Mouse (Mus musculus): ENCODE data around the gene Rassf8. TPM values are rescaled to one million over a fixed set of nuclear protein-coding genes. Genes with fewer than 3 reads are reported as not detected.

Rassf8 gene
- polyA plus RNA-seq, 1 experiment = 5.7 TPM

DNA sequence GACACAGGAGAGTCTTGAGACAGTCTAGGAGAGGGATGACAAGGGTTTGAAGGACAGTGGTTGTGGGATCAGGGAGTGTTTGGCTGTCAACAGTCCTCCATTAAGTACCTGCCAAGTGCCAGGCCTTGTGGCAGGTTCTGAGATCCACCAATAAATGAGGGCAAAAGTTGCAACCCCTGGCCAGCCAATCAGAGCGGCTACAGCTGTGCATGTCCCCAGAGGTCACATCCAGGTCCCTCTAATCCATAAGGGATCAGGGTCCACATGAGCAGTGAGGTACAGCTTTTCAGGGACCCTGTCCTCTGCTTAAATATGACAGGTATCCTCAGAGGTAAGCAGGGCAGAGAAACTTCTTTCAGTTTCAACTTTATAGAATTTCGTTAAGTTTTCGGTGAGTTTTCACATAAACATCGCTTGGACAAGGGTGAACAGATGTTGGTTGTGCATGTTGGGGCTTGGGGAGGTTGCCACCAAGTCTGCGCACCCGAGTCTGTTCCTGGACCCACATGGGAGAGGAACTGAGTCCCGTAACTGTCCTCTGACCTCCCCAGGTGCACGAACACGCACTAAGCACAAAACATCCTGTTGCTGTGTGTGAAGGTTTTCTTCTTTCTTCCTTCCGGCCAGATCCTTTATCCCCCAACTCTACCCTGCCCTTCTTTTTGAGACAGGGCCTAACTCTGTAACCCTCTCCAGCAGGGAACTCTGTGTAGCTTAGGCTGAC lies 107.0 kb downstream of the Rassf8 start:
- H3K27ac ChIP-seq (ENCODE audit: insufficient read depth, low read depth, low read length) = no peak overlapping the region
- H3K4me3 ChIP-seq (ENCODE audit: insufficient read depth, low read length) = no peak overlapping the region
- H3K4me1 ChIP-seq (ENCODE audit: control insufficient read depth, insufficient read depth, low read length) = peaks cover 28% of the 10 kb centered on the region
- no peak for TF ChIP-seq CTCF (IDR thresholded peaks at IDR 0.05; ENCODE audit: low read depth, low read length)
- TF ChIP-seq POLR2A (IDR thresholded peaks at IDR 0.05; ENCODE audit: borderline replicate concordance, low read depth, low read length) = no peak

DNA sequence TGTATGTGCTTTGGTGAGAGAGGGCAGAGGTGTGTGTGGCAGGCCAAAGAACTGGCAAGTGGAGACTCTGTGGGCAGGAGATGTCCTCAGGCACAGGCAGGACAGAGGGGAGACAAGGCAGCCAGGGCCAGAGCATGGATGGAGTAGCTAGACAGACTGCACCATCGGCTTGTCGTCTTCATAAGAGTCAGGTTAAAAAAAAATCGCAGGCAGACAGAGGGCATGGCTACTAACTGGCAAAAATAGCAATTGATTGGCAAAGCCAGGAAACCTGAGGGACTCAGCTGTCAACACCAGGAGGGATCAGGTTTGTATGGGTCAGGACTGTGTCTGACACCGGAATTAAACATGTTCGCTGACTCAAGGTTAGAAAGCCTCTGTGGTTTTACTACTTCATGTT lies 108.2 kb downstream of the Rassf8 start:
- Histone ChIP-seq H3K27ac (ENCODE audit: insufficient read depth, low read depth, low read length) (no peak overlapping the region), H3K4me3 (ENCODE audit: insufficient read depth, low read length) (no peak overlapping the region), H3K4me1 (ENCODE audit: control insufficient read depth, insufficient read depth, low read length) (peaks cover 32% of the 10 kb centered on the region)
- TF ChIP-seq POLR2A (IDR thresholded peaks at IDR 0.05; ENCODE audit: borderline replicate concordance, low read depth, low read length) (no peak), CTCF (IDR thresholded peaks at IDR 0.05; ENCODE audit: low read depth, low read length) (no peak)

DNA sequence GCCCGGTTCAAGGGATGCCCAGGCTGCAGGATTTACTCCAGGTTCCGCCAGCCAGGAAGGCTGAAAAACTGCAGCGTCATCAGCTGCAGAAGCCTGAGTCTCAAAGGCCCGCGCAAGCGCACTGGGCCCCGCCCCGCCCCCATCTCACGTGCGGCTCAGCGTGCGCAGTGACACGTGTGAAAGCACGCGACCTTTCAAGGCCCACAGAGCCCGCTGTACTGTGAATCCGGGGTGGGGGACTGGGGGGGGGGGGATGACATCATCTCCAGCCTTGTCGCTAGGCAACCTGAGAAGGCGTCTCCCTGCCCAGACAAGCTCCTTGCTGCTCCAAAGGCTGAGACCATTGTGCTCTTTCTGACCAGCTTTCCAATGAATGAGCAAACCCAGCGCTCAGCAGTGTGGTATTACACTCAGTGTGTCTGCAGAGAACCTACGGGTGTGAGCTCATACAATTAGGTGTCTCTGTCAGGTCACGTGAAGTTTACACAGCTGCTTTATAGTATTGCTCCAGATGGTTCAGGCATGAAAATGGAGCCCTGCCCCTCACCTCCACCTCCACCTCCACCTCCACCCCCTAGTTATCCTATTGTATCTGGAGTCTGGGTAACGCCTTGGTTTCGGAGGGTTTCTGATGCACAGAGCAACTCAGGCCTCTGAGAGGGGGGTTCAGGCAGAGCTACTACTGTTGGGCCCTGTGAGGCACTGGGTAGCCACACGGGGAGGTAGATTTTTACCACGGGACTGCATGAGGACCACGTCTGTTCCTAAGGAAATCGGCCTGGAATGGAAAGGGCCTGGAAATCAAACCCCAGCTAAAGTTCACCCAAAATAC lies 109.4 kb downstream of the Rassf8 start:
- Histone ChIP-seq H3K27ac (ENCODE audit: insufficient read depth, low read depth, low read length) (peak overlapping the region; percentile 50), H3K4me3 (ENCODE audit: insufficient read depth, low read length) (no peak overlapping the region), H3K4me1 (ENCODE audit: control insufficient read depth, insufficient read depth, low read length) (peaks cover 41% of the 10 kb centered on the region)
- TF ChIP-seq CTCF (IDR thresholded peaks at IDR 0.05; ENCODE audit: low read depth, low read length) = no peak
- no peak for TF ChIP-seq POLR2A (IDR thresholded peaks at IDR 0.05; ENCODE audit: borderline replicate concordance, low read depth, low read length)

DNA sequence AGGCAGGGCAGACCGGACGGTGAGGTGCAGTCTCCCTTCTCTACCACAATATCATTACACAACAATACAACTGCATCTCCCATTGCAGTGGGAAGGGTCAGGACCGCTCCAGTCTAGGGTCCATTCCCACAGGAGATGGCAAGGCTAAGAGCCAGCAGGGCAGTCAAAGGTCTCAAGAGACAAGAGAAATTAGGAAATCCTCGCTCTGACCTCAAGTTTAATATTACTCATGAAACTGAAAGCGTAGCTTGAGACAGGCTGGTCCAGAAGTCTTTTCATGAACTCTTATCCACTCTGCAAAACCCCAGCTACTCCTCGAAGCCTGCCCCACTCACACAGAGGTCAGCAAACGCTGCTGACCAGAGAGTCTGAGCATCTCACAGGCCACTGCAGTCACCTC lies 110.9 kb downstream of the Rassf8 start:
- Histone ChIP-seq H3K4me1 (ENCODE audit: control insufficient read depth, insufficient read depth, low read length) (peaks cover 42% of the 10 kb centered on the region), H3K27ac (ENCODE audit: insufficient read depth, low read depth, low read length) (no peak overlapping the region), H3K4me3 (ENCODE audit: insufficient read depth, low read length) (no peak overlapping the region)
- TF ChIP-seq POLR2A (IDR thresholded peaks at IDR 0.05; ENCODE audit: borderline replicate concordance, low read depth, low read length) (no peak), CTCF (IDR thresholded peaks at IDR 0.05; ENCODE audit: low read depth, low read length) (no peak)

DNA sequence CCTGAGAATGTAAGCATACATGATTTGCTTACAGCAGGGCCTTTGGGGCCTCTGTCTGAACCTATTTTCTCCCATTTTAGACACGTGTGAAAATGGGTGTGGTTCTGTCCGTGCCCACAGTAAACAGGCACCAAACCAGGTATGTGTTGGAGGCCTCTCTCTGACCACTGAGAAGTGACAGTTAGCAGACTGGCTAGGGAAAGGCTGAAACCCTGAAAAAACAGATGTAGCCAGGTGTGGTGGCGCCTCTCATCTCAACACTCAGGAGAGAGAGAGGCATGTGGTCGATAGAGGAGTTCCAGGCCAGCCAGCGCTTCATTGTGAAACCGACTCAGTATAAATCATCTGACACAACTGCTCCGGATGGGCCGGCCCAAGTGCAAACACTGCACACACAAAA lies 111.9 kb downstream of the Rassf8 start:
- H3K27ac ChIP-seq (ENCODE audit: insufficient read depth, low read depth, low read length) = no peak overlapping the region
- peaks cover 42% of the 10 kb centered on the region for H3K4me1 ChIP-seq (ENCODE audit: control insufficient read depth, insufficient read depth, low read length)
- TF ChIP-seq POLR2A (IDR thresholded peaks at IDR 0.05; ENCODE audit: borderline replicate concordance, low read depth, low read length) = no peak
- TF ChIP-seq CTCF (IDR thresholded peaks at IDR 0.05; ENCODE audit: low read depth, low read length) = no peak
- H3K4me3 ChIP-seq (ENCODE audit: insufficient read depth, low read length) = no peak overlapping the region

DNA sequence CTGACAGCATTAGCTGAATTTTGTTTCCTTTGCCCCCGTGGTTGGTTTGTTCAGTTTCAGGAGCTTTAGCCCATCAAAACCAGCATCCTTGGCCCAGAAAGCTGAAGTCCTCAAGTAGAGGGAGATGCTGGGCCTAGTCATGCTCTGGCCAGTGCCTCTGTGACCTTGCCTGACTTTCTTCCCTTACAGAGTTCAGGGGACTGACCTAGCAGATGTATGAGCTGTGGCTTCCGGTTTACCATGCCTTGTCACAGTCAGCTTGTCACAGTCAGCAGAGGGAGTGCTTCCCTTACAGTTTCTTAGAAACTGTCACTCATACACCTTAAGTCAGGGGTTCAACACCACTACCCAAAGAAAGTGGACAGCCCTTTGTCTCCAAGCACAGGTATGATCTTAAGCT lies 113.8 kb downstream of the Rassf8 start:
- peak overlapping the region; percentile 24; the same call in 1 of the 2 replicates for H3K4me3 ChIP-seq (ENCODE audit: insufficient read depth, low read length)
- H3K4me1 ChIP-seq (ENCODE audit: control insufficient read depth, insufficient read depth, low read length) = peaks cover 30% of the 10 kb centered on the region
- H3K27ac ChIP-seq (ENCODE audit: insufficient read depth, low read depth, low read length) = peak overlapping the region; percentile 61
- no peak for TF ChIP-seq CTCF (IDR thresholded peaks at IDR 0.05; ENCODE audit: low read depth, low read length)
- TF ChIP-seq POLR2A (IDR thresholded peaks at IDR 0.05; ENCODE audit: borderline replicate concordance, low read depth, low read length) = no peak

DNA sequence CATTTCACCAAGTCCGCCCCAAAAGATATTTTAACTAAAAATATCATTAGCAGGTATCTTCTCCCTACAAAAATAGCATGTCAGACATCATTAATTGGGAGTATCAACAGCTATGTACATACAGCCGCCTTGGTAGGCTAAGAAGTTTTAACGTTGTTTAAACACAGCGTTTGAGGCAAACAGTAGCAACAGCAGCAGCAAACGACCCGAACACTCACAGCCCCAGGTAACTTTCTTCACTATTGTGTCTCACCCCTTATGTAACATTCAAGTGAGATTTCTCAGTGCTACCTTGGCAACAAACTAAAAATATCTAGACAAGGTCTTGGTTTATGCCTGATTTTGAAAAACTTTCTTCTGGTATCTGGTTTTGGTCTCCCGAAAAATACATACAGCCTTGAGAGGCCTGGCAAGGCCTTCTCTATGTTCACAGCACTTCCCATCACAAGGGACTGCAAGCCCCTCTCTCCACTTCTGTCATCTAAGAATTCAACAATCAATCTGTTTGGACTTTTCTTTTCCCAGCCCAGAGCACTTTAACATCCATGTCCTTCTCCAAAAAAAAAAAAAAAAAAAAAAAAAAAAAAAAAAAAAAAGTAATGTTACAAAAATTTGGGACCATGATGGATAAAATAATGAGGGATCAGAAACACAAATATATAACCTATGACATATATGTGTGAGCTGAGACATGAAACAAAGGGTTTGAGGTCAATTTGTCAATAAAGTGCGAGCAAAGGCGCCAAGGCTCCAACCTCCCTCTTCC lies 115.1 kb downstream of the Rassf8 start:
- Histone ChIP-seq H3K4me3 (ENCODE audit: insufficient read depth, low read length) (peak overlapping the region; percentile 93), H3K27ac (ENCODE audit: insufficient read depth, low read depth, low read length) (peak overlapping the region; percentile 32), H3K4me1 (ENCODE audit: control insufficient read depth, insufficient read depth, low read length) (peaks cover 23% of the 10 kb centered on the region)
- no peak for TF ChIP-seq POLR2A (IDR thresholded peaks at IDR 0.05; ENCODE audit: borderline replicate concordance, low read depth, low read length)
- TF ChIP-seq CTCF (IDR thresholded peaks at IDR 0.05; ENCODE audit: low read depth, low read length) = no peak

DNA sequence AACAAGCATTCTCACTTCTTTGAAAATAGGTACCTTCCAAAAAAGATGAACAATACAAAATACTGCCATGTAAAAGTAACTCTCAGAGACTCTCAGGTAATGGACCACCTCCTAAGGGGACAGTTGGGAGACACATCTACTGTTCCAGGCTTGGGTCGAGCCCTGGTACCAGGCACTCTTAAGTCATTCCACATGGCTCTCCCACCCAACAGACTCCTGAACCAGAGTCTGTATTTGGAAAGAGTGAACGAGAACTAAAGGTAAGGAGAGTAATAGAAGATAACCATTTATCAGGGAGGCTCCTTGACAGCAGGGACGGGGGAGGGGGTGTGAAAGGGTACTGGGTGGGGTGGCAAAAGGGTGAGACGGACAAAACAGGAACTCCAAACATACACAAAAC lies 115.8 kb downstream of the Rassf8 start:
- peak overlapping the region; percentile 93 for H3K4me3 ChIP-seq (ENCODE audit: insufficient read depth, low read length)
- TF ChIP-seq POLR2A (IDR thresholded peaks at IDR 0.05; ENCODE audit: borderline replicate concordance, low read depth, low read length) = no peak
- H3K4me1 ChIP-seq (ENCODE audit: control insufficient read depth, insufficient read depth, low read length) = peaks cover 23% of the 10 kb centered on the region
- H3K27ac ChIP-seq (ENCODE audit: insufficient read depth, low read depth, low read length) = peak overlapping the region; percentile 93

DNA sequence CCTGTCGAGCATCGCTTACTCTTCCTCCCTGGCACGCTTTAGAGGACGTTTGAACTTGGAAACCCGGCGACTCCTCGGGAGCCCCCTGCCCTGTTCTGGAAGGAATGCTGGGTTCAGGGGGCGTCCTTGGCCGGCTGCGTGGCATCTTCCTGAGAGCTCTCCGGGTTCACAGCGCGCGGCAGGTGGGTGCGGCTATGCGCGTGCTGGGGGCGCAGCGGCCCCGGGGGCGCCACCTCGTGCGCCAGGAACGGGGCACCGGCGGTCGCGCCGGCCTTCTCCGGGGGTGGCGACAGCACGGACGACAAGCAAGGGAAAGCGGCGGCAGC lies 116.2 kb downstream of the Rassf8 start:
- TF ChIP-seq CTCF (IDR thresholded peaks at IDR 0.05; ENCODE audit: low read depth, low read length) = no peak
- no peak for TF ChIP-seq POLR2A (IDR thresholded peaks at IDR 0.05; ENCODE audit: borderline replicate concordance, low read depth, low read length)
- Histone ChIP-seq H3K27ac (ENCODE audit: insufficient read depth, low read depth, low read length) (peak overlapping the region; percentile 93), H3K4me3 (ENCODE audit: insufficient read depth, low read length) (peak overlapping the region; percentile 93), H3K4me1 (ENCODE audit: control insufficient read depth, insufficient read depth, low read length) (peaks cover 19% of the 10 kb centered on the region)
